26 mouse cellular contexts compared by ENCODE assay signal in the genomic region with DNA sequence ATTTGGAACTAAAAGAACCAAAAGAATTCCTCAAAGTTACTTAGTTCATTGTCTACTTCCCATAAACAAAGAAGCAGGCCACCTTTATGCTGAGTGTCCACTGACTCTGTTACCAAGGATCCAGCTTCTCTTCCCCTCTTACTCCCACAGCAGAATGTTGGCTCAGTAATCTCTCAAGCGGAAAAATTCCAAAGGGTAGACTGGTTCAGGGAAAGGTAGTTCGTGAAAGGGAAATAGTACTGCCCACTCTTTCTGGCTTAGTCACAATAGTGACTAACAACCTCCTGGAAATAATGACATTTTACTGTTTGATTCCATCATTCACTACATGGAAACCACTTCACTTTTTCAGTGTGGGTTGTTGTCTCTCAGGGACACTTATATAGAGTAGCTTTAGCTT. TPM values are rescaled to one million over a fixed set of nuclear protein-coding genes. Genes with fewer than 3 reads are reported as not detected.
DNase-seq lines count a peak whose midpoint lies in the region; ATAC-seq and TF ChIP-seq lines count a peak whose summit lies in the region.
"Had no signal": no experiment of that assay in that cellular context is flagged by ENCODE, and none has a peak within 500 bp of the region (broad histone marks: within the 10 kb centered on the region; RNA-seq: fewer than 3 reads in every experiment).

No protein-coding gene starts in this region.

- no peak overlapping the region for H3K27ac ChIP-seq in kidney, embryonic 14.5 days (ENCODE audit: low read depth, low read length)
- H3K27ac ChIP-seq: embryonic facial prominence, embryonic 10.5 days; embryonic facial prominence, embryonic 12.5 days; forebrain, embryonic 10.5 days; forebrain, embryonic 12.5 days had no signal

- H3K79me2 ChIP-seq in myocyte (ENCODE audit: control insufficient read depth, insufficient read depth), result peaks cover 41% of the 10 kb centered on the region

- no peaks in the 10 kb centered on the region for H3K4me1 ChIP-seq in kidney, embryonic 14.5 days (ENCODE audit: control insufficient read depth, insufficient read depth, low read length)
- H3K4me1 ChIP-seq: embryonic facial prominence, embryonic 12.5 days had no signal

- no peak for ATAC-seq in kidney, embryonic 14.5 days (ENCODE audit: low FRiP score, low TSS enrichment)
- ATAC-seq: CD4-positive, CD25-positive, alpha-beta regulatory T cell, adult 4 months; forebrain, embryonic 14.5 days; forebrain, embryonic 16.5 days had no signal

- no peak overlapping the region for H3K4me3 ChIP-seq in myocyte
- no peak overlapping the region for H3K4me3 ChIP-seq in kidney, embryonic 14.5 days (ENCODE audit: low read length)
- H3K4me3 ChIP-seq: embryonic facial prominence, embryonic 10.5 days; embryonic facial prominence, embryonic 12.5 days; erythroblast, embryonic 14.5 days; forebrain, embryonic 10.5 days; forebrain, embryonic 12.5 days had no signal

- peaks cover 6% of the 10 kb centered on the region for H3K36me3 ChIP-seq in myocyte (ENCODE audit: control insufficient read depth, insufficient read depth)
- H3K36me3 ChIP-seq in kidney, embryonic 14.5 days (ENCODE audit: control insufficient read depth, insufficient read depth, low read length), result no peaks in the 10 kb centered on the region
- H3K36me3 ChIP-seq: embryonic facial prominence, embryonic 10.5 days; embryonic facial prominence, embryonic 12.5 days; forebrain, embryonic 10.5 days; forebrain, embryonic 12.5 days had no signal

- WGBS in kidney, embryonic 14.5 days, result 62% methylated on average over 2 of the region's 2 CpGs

- DNase-seq in 3134 (ENCODE audit: extremely low read depth, insufficient read length, low spot score), result peak; percentile 19
- DNase-seq in 3T3-L1 (ENCODE audit: low read depth, low spot score), result peak; percentile 65
- peak; percentile 78 for DNase-seq in Muller cell, postnatal 12 days (ENCODE audit: inconsistent ontology term)
- DNase-seq in urinary bladder, postnatal 25 days (ENCODE audit: low spot score), result no peak
- no peak for DNase-seq in embryo, embryonic 11 days
- DNase-seq: adrenal gland, adult 8-10 months; adrenal gland, postnatal 14 days; adrenal gland, postnatal 36 days; B cell, adult 2 months; cerebellum, adult 11-12 months; cerebellum, adult 2 months; cerebellum, adult 9-10 months; cerebellum, postnatal 10 days; cerebellum, postnatal 25 days had no signal

- TF ChIP-seq POLR2A in myocyte (IDR thresholded peaks at IDR 0.05; ENCODE audit: insufficient read length, low read depth), result no peak

- no peaks in the 10 kb centered on the region for H3K27me3 ChIP-seq in myocyte (ENCODE audit: control insufficient read depth, insufficient read depth, insufficient read length)
- H3K27me3 ChIP-seq in kidney, embryonic 14.5 days (ENCODE audit: control insufficient read depth, insufficient read depth, low read length), result no peaks in the 10 kb centered on the region
- H3K27me3 ChIP-seq: CH12.LX; embryonic facial prominence, embryonic 12.5 days; forebrain, embryonic 12.5 days had no signal

- no peaks in the 10 kb centered on the region for H3K9me3 ChIP-seq in kidney, embryonic 14.5 days (ENCODE audit: control insufficient read depth, low read length)
- H3K9me3 ChIP-seq: embryonic facial prominence, embryonic 10.5 days; embryonic facial prominence, embryonic 12.5 days; forebrain, embryonic 10.5 days; forebrain, embryonic 12.5 days; G1E had no signal

- no peak overlapping the region for H3K9ac ChIP-seq in kidney, embryonic 14.5 days (ENCODE audit: low read depth, low read length)
- H3K9ac ChIP-seq: embryonic facial prominence, embryonic 12.5 days; forebrain, embryonic 12.5 days had no signal

- H3K4me2 ChIP-seq in myocyte (ENCODE audit: low read depth), result peak overlapping the region; percentile 55
- no peak overlapping the region for H3K4me2 ChIP-seq in kidney, embryonic 14.5 days (replicated peaks; ENCODE audit: low read depth, low read length)
- H3K4me2 ChIP-seq: embryonic facial prominence, embryonic 12.5 days; forebrain, embryonic 12.5 days had no signal

- H3ac ChIP-seq in myocyte (ENCODE audit: control insufficient read depth, insufficient read length), result no peak overlapping the region

TF ChIP-seq in myocyte, 11 proteins besides CTCF, POLR2A, EP300 and RAD21:
- TF ChIP-seq TCF3 (IDR thresholded peaks at IDR 0.05; ENCODE audit: insufficient read length, low read depth), result no peak
- TF ChIP-seq CEBPB (IDR thresholded peaks at IDR 0.05; ENCODE audit: insufficient read depth, poor library complexity, severe bottlenecking), result no peak
- no peak for TF ChIP-seq USF1 (IDR thresholded peaks at IDR 0.05; ENCODE audit: low read depth)
- no peak for TF ChIP-seq E2F4 (IDR thresholded peaks at IDR 0.05; ENCODE audit: insufficient read depth)
- TF ChIP-seq MYOG (IDR thresholded peaks at IDR 0.05; ENCODE audit: control insufficient read depth in 1 of 3, insufficient read depth in 1 of 3, insufficient read length in 2 of 3, low read depth in 2 of 3), result no peak

RNA-seq across cellular contexts. Expression of a gene that starts 4.2 kb away (rescaled TPM):
- polyA plus RNA-seq in myocyte (2012; fragmentation: generic; extraction: Trizol), result 30.2 TPM
- polyA plus RNA-seq in kidney, embryonic 14.5 days (2014; fragmentation: Nextera tagmentation; extraction: Ambion mirVana), result 1.9 TPM in 2 replicates
- polyA plus RNA-seq: CD4-positive, CD25-positive, alpha-beta regulatory T cell, adult 4 months; erythroblast, embryonic 14.5 days had no signal

Comparison
In these comparisons a context has a peak if more than half of its experiments do, and no peak if none do; other contexts are left out.
1. DNase-seq: peak in 3134 (single experiment), 3T3-L1 (single experiment) and Muller cell, postnatal 12 days (single experiment); none in urinary bladder, postnatal 25 days (single experiment) and embryo, embryonic 11 days (single experiment).
2. RNA of a gene that starts 4.2 kb away (polyA plus RNA-seq): 30.2 TPM in myocyte (single experiment); 1.9 TPM in kidney, embryonic 14.5 days; every median in the first group is over 10 times any median in the second.